In genomic region chr4:121214793-121215304, GRCm38 (mm10) we compare ENCODE assay signal across 8 mouse cellular contexts. TPM values are rescaled to one million over a fixed set of nuclear protein-coding genes. Genes with fewer than 3 reads are reported as not detected.
A peak's percentile ranks its signal among the peaks of the same experiment; 100 is the strongest.
DNase-seq lines count a peak whose midpoint lies in the region; ATAC-seq lines count a peak whose summit lies in the region.

Gene Rlf, minus strand, starts transcription at chr4:121215084.

- peak; percentile 97 for DNase-seq in adipocyte (ENCODE audit: low spot score)
- DNase-seq in embryo, embryonic 10 days (ENCODE audit: low spot score): peak; percentile 97
- DNase-seq in gastrocnemius, postnatal 10 days: peak; percentile 100
- peak; percentile 99 for DNase-seq in induced T-regulatory cell, adult 2 months (ENCODE audit: low read depth)
- peak; percentile 95 to 99 for DNase-seq in left cerebral cortex, adult 9 months (ENCODE audit: low spot score in 2 of 2)
- DNase-seq in right cerebral cortex, postnatal 14 days: peak; percentile 100
- DNase-seq in urinary bladder, postnatal 36 days (ENCODE audit: low spot score in 2 of 2): peak; percentile 98 to 99

- peak; percentile 92 for ATAC-seq in megakaryocyte progenitor cell, adult 5-6 weeks (replicated peaks; ENCODE audit: poor library complexity)

RNA-seq across cellular contexts. Expression of gene Rlf, which starts in this region (rescaled TPM):
- 10 to 100 TPM; 13.6 to 17.1 TPM for total RNA-seq in gastrocnemius, postnatal 10 days (2021)
- 16.4 and 16.7 TPM in 2 replicates for total RNA-seq in megakaryocyte progenitor cell, adult 5-6 weeks (2015)
- total RNA-seq in megakaryocyte progenitor cell, adult 5-6 weeks (2017): 22.1 and 29.8 TPM in 2 replicates

Comparison
In these comparisons a context has a peak if more than half of its experiments do, and no peak if none do; other contexts are left out.
1. Peak in every context shown above with its lines: DNase-seq and ATAC-seq.